Mouse (Mus musculus) cerebellum, adult 11-12 months (tissue): Measurements from ENCODE around the gene Cacna1e.

Experiments used
- DNase-seq: peaks from one replicate; pipeline ENCODE4 v3.0.0; 2022

Gene Cacna1e

DNA sequence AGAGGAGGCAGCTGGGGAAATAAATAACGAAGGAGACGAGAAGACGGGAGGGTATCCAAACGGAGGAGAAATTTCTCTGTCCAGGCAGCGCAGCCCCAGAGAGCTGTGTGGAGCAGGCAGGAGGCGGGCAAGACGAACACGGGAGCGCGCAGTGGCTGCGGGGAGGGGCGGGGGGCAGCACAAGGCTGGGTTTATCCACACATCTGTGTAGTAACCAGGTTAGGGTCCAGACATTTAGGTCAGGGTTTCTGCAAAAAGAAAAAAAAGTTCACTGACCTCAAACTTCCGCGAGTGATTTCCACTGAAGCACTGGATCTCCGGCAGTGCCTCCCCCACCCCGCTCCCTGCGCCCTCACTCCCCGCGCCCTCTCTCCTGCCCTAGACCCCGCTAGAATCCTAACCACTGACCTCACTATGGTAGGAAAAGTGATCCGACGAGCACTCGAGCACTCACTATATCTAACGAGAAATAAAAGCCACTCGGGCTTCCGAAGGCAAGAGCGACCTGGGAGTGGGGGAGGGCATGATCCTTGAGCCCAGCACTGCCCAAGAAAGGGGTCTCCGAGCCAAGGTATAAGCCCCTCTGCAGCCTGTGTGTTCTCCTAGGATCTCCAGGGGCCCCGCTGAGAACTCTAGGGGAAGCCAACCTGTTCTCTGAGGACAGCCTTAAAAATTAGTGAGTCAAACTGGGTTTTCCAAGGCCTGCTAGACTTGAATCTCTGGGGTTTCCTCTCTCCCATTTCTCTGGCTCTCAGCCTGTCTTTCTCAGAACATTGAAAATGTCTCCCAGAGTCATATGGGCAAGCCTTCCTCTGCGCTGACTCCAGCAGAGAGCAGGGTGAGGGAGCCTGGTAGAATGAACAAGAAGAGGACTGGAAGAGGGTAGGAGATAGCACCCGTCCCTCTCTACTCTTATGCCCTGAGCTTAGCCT, at the start of gene Cacna1e:
TSS of gene Cacna1e (minus strand) at position 227 of the 932 bp plus-strand sequence.
- DNase-seq: peak; percentile 58

DNA sequence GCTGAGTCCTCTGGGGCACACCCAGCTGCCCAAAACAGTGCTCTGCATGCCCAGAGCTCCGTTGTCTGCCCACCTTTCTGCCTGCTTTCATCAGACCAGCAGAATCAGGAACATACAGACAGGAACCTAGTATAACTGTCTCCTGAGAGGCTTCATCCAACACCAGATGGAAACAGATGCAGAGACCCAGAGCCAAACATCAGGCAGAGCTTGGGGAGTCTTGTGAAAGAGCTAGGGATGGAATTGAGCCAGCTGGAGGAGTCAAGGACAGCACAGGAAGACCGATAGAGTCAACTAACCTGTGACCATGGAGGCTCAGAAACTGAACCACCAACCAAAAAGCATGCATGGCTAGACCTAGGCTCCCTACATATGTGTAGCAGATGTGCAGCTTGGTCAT, 34.1 kb upstream of the Cacna1e start:
- no peak for DNase-seq

DNA sequence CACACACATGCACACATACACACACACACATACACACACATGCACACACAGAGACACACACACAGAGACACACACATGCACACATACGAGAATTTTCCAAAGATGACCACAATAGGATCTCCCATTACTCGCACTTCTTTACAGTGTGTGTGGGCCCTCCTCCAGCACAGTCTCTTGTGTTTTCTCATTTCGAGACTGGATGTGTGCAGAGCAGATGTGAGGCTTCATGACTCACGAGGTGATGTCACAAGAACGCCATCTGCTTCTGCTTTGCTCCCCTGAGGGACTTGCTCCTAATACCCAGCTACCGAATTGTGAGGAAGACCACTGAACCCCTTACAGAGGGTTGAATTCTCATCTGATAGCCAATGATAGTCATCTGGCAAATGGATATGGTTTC, 33.1 kb upstream of the Cacna1e start:
- no peak for DNase-seq

DNA sequence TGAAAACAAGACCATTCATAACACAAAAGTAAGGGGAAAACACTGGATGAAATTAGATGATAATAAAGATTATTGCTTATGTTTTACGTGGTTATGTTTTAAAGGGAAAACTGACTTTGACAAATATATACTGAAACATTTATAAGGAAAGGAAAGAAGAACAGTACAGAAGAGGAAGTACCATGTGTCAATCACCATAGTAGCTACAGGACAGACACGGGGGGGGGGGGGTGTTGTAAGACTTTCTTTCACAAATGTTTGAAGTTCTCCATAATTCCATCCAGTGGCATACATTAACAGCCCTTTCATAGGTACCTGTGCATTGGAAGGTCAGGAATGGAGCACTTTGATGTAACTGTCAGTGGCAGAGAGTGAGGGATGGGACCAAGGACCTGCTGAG, 25.3 kb upstream of the Cacna1e start:
- no peak for DNase-seq

DNA sequence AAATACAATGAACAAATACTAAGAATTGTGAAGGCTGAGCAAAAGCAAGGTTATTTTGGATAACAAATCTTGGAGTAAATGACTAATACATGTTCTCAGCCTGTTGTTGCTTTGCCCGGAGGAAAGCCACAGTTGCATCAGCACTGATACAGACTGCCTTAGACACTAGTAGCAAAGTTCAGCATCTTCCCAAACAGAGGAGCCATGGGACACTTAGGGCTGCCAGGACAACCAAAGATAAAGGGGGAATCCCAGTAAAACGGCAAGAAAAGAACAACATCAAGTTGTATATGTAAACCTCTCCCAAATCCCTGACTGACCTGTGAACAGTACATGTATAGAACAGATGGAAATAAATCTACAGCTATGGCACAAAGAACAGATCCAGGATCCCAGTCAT, 13.1 kb upstream of the Cacna1e start:
- DNase-seq: no peak

DNA sequence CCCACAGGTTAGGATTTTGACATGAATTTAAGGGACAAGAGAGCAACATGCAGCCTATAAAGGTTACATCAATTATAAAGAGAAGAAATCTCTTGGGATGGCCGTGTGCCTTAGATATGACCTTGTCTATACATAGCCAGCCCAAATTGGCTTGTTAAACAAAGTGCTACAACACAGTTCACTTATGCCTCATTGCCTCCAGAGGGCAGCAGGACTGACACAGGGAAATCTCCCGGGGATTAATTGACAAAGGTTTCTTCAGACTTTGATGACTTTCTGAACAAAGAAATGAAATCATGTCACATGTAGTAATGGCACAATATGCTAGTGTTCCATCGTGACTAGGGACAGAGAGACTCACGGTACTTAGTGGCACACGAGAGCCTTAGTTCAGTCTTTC, 5.9 kb upstream of the Cacna1e start:
- DNase-seq: no peak

DNA sequence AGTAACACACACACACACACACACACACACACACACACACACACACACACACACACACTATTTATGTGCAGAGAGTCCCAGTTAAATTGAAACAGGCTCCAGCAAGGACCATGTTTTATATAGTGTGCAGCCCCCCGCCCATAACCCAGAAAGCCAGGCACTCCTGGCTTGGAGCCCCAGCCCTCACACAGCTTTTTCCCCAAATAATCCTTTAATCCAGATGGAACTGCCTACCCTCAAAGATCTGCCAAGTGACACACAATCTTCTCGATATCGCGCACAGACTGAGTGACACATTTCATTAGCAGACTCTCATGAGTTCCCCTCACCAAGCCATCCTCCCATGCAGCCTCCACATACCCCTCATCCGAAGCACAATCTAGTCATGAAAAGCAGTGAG, 4.2 kb upstream of the Cacna1e start:
- DNase-seq: no peak

DNA sequence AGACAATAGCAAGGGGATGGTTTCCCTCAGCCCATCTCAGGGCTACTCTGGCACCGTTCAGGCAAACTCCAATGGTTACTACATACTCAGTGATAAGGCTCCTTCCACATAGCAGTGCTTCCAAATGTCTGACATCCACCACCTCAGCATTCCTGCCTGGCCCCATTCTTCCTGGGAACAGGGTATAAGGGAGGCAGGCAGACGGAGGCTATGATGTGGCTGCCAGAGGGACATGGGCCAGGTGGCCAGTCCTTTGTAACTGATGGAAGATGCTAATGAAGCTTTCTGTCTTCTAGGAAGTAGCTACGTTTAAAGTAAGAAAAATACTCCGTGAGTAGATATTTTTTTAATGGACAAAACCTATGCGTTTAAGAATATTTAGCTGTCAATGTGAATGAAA, 3.7 kb upstream of the Cacna1e start:
- peak; percentile 73 for DNase-seq

DNA sequence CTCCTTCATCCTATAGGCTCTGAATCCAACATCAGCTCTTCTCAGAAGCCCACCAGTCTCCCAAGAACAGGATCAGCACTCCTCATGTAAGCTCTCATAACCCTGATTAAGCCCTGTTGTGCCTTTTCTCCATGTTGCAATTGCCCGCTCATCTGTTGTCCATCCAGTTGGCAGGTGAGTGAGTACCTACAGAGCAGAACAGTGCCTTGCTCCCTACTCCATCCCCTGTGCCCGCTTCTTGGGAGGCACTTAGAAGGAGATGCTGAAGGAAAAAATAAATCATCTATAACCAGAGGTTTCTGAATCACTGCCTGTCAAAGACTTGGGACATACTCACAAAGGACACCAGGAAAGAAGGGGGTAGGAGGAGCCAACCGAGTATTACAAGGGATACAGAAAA, 3.2 kb upstream of the Cacna1e start:
- no peak for DNase-seq

DNA sequence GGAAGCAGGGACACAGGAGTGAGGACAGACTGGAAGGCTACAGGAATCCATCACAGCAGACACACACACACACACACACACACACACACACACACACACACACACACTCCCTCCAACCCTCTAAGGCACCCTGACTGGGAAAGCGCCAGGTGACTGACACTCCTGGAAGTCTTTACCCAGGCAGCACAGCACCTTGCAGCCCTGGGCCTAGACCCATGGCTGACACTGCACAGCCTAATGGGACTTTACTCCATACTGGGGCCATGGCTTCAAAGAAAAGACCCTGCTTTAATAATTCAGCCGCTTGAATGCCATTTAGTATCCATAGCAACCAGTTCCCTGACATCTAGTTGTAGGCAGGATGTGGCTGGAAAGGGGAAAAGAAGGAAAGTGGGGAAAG, 2.3 kb upstream of the Cacna1e start:
- DNase-seq: no peak

DNA sequence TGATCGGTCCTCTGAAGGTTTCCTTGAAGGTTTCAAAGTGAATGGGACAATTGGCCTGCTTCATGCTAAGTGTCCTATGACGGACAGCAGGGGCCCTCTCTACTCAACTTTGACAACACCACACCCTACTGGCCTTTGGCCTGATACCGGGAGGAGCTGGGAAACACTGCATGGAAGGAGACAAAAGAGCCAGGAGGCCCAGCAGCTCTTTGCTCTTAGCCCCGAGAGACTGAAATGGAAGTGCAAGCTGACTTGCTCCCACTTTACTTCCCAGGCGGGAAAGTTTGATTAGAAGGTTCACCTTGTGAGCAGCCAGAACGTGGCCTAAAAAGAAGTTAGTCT, 877 bp upstream of the Cacna1e start:
- no peak for DNase-seq

DNA sequence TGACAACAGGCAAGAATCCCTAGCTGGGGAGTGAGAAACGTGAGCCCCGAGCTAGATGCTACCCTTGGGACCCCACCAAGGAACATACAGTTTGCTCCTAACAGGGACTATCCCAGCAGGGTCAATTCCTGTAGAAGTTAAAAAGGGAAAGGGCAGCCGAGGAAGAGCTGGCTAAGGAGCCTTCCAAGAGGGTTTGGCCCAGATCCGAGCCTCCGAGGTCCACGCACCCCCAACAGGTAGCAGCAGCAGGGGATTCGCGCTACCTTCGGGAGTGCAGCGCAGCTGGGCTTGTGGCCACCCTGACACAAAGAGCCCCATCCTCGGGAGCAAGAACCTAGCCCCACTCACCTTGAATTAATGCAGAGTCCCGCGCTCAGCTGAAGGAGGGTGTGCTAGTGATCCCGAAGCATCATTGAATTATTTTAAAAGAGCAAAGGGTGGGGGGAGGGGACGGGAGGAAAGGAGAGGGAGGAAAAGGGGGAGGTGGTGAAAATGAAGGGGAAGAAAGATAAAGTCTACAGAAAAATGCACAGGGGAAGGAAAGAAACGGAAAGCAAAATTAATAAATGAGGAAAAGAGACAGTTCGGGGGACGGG, 607 bp downstream of the Cacna1e start:
- DNase-seq: peak; percentile 56

DNA sequence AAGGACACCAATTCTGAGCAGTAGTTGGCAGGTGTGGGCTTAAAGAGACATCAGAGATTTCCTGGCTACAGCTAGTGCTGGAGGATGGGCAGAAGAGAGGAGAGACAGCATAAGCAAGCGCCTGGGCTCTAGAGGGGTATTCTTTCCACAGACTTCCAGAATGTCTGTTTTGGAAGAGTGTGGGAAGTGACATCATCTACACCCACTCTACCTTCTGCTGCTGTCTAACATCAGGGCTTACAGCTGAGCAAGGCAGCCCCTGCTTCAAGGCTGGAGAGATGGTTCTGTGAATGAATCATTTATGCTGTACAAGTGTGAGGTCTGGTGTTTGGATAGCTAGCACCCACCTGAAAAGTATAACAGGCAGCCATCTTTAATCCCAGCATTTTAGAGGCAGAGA, 18.3 kb downstream of the Cacna1e start:
- no peak for DNase-seq

DNA sequence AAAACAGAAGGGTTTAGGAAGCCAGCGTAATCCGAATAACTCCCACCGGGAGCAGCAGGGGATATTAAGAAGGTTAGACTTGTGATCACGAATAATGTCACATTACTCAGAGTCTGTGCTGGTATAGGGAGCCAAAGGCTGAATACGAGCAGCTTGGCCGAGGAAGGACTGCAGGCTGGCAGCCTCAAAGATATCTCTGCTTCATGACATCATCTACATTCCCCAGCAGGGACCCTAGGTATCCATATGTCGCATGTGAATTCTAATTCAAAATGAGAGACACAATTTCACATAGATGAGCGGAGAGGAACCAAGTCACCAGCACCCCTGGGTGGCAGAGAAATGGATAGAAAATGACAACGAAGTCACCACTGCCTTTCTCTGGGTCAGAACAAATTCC, 22.9 kb downstream of the Cacna1e start:
- peak; percentile 90 for DNase-seq

DNA sequence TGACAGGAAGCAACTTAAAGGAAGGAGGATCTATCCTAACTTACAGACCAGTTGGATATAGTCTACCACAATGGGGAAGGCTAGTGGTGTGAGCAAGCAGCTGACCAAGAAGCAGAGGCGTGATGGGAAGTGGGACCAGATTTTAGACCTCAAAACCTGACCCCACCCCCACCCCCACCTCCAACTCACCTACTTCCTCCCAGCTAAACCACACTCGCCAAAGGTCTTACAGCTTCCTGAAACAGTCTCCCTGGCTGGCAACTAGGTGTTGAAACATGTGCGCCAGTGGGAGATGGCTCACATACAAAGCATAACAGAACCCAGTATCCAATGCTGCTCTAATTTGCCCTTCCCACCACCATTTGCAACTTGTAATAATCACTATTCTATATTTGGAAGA, 29.7 kb downstream of the Cacna1e start:
- DNase-seq: no peak

DNA sequence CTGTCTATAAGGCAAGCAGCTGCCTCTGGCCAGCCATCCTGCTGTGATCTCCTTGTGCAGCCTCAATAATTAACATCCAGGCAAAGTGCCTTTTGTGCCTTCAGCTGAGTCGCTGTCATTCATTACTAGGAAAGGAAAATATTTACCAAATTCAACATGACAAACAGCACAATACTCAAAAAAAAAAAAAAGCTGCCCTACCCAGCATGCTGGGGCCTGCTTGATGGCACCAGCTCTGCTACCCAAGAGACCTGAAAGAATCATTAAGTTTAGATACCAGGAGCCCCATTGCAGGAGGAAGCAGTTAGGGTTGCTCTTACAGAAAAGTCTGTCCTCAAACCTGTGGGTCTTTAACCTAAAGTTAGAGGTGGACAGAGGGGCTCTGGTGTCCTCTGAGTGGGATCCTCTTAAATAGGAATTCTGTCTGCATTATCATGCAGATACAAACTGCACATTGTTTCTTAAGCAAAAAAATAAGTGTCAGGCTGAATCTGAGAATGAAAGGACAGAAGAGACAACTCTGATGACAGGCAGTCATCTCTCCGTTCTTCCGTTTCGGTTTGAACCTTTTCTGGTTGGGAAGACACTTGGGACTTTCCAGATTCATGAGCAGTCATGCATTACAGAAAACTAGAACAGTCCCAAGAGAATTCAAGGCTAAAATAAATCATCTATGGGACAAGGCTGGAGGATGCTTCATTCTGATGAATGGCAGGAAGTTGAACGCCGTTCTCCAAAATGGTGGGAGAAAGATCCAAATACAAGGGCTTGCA, 33.6 kb downstream of the Cacna1e start:
- no peak for DNase-seq

DNA sequence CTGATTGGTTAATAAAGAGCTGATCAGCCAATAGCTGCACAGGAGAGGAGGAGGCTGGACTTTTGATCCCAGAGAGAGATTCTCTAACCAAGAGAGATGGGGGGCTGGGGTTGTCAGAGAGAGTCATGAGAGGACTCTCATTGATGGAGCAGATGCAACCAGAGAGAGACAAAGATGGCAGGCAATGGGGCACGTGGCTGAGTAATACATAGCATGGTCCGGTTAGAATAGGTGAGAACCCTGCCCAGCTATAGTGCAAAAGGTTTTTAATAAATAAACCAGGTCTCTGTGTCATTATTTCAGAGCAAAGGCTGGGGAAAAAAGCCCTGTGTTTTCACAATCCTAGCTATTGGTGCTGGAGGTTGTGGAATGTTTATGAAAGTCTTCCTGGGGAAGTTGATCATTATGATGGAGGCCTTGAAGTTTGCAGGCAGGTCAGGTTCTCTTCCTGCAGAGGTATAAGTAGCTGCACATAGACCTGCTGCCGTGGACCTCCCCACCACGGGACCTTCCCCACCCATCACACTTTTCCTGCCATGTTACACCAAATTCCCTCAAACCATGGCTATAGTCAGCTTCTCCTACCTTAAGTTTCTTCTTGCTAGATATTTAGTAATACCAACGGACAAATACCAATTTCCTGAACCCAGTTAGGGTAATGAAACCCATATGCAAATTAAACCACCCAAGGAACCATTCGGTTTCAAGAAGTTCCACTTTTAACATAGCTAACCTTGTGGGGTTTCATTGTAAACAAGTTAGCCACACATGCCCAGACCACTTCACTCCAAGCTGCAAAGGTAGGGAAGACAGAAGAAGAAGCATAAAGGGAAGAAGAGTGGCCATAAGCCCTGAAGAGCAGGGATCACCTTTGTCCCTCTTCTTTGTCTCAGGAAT, 35.4 kb downstream of the Cacna1e start:
- no peak for DNase-seq

DNA sequence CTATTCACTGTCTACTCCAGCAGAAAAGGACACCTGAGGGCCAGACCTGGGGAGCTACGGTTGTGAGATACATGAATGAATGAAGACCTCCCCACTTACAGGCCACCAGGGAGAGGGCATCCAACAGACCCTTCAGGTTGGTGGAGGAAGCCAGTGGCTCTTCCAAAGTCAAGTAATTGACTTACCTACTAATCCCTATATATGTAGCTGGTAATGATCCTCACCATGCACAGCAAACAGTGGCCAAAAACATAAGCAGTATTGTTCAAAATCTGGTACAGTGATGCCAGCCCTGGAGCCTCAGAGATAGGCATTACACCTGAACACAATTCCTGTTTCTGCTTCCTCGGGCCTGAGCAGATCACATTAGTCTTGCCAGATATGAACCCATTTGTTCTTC, 37.4 kb downstream of the Cacna1e start:
- no peak for DNase-seq

DNA sequence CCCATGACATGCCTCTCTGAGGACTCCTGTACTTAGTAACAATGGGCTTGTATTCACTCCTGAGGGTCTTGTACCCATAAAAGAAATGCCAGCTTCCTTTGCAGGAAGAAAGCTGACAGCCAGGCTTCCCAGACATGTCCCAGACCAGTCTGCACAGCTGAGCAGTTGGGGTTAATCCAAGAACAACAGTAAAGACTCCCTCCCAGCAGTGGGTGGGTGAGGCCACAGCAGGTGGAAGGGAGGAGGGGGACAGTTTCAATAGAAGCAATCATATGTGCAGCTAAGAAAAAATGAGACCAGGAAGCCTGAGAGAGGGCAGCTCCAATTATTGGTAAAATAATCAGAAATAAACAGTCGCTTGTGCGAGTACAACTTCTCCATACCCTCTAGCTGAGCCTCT, 40.9 kb downstream of the Cacna1e start:
- no peak for DNase-seq

DNA sequence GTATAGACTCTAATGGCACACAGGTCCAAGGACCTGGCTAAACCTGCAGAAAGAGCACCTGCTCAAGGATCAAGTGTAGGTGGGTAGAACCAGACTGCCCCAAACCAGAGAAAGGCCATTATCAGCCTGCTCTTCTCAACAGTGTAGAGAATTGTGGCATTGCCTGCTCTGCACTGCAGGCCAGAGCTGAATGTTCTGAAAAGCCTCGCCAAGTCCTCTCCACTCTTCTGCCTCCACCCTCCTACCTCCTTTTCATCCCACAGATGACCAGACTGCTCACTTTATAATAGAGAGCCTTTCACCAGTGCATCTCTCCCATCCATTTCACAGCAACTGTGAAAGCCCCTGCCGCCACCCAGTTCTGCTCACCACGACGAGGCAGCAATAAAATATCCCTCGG, 42.0 kb downstream of the Cacna1e start:
- no peak for DNase-seq

DNA sequence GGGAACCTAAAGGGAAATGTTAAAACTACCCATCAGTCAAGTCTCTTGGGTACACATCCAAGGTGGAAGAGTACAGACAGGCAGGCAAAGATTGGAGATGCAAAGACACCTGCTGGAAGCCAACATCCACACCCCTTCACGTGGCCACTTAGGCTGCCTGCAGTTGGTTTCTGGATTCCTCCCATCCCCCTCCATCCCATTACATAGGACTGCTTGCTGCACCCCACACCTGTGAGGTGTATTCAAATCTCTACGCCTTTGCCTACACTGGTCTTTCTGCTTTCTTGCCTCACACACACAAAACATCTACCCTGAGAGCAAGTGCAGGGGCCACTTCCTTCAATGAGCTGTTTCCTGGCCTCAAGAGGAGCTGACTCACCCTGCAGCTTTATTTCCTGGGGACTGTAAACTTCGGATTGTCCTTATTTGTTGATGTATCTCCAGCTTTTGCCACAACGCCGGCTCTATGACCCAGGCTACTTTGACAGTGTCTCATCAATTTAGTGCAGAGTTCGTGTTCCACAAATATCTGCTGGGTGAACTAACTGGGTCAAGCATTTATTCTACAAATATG, 43.2 kb downstream of the Cacna1e start:
- DNase-seq: no peak

DNA sequence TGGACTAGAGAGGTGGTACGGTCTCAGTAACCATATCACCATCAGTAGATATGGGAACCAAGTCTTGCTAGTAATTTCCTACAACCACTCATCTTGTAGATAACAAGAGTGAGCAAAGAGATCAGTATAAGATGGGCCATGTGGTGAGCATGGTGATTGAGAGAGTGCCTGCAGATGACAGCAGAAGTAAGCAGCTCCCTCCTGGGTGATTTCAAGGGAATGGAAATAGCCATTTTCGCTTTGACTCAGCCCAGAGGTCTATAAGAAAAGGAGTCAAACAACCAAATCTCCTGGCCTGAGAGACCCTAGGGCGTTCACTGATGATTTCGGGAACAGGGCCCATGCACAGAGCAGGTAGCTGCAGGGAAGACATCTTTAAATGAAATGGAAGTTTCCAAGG, 45.0 kb downstream of the Cacna1e start:
- no peak for DNase-seq

DNA sequence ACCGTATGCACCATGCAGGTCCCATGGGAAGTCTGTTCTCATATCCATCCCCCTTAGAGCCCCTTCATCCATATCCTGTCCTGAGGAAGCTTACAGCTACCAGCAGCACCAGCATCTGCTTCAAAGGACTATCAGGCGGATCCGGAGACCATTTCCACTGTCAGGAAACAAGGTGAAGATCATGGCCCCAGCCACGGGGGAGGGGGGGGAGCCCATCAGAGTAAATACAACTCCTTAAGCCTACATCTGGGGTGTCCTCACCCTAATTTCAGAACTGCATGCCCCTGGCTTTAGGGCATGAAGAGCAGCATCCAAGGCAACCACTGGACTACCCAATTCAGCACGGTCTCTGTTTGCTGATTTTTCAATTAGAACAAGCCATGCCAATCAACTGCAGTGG, 47.8 kb downstream of the Cacna1e start:
- no peak for DNase-seq
